Mouse (Mus musculus) ES-E14 (cell line): ENCODE results near the gene Tmem205. TPM values are rescaled to one million over a fixed set of nuclear protein-coding genes. Genes with fewer than 3 reads are reported as not detected.

Experiments
- DNase-seq: peaks from one replicate; pipeline ENCODE4 v3.0.0-alpha.2; 2013; ENCODE audit warnings: low read depth, low spot score
- H3K27ac ChIP-seq: 2 replicates; pipeline ENCODE4 v1.5.1; 2012; ENCODE audit warnings: low read depth, mild to moderate bottlenecking, low read length, moderate library complexity, mixed read lengths; ENCODE audit not compliant: poor library complexity, insufficient read depth, severe bottlenecking
- H3K36me3 ChIP-seq: 2 replicates; pipeline ENCODE4 v1.6.1; 2012; ENCODE audit warnings: mild to moderate bottlenecking, low read length, moderate library complexity, mixed read lengths; ENCODE audit not compliant: control insufficient read depth, poor library complexity, insufficient read depth, severe bottlenecking
- H3K4me1 ChIP-seq, 2 experiments: fragments of 150-350 bp in 1 of 2; sonication (generic) in 1 of 2; 2 replicates each; pipeline ENCODE4 v1.6.1; 2012; ENCODE audit warnings: low read length in 2 of 2, mild to moderate bottlenecking in 1 of 2, mixed read lengths in 1 of 2; ENCODE audit not compliant: control insufficient read depth in 2 of 2, insufficient read depth in 2 of 2, poor library complexity in 1 of 2
- H3K4me3 ChIP-seq, 2 experiments: fragments of 150-350 bp in 1 of 2; sonication (generic) in 1 of 2; 2 replicates each; pipeline ENCODE4 v1.5.1; 2012; ENCODE audit warnings: low read length in 2 of 2, low read depth in 1 of 2, mild to moderate bottlenecking in 1 of 2, mixed read lengths in 1 of 2; ENCODE audit not compliant: insufficient read depth in 1 of 2, poor library complexity in 1 of 2, severe bottlenecking in 1 of 2
- H3K9ac ChIP-seq: 2 replicates; pipeline ENCODE4 v1.6.1; 2012; ENCODE audit warnings: low read depth, mild to moderate bottlenecking, low read length, mixed read lengths; ENCODE audit not compliant: poor library complexity, insufficient read depth, severe bottlenecking
- H3K9me3 ChIP-seq: fragments of 150-350 bp; sonication (generic); 2 replicates; pipeline ENCODE4 v1.6.1; 2012; ENCODE audit warnings: low read depth, mild to moderate bottlenecking, low read length; ENCODE audit not compliant: control insufficient read depth, insufficient read depth
- CHD2 ChIP-seq: IDR thresholded peaks from 2 replicates; pipeline ENCODE4 v1.6.1; 2014; ENCODE audit warnings: mild to moderate bottlenecking, low read depth, low read length, inconsistent platforms
- HCFC1 ChIP-seq: IDR thresholded peaks from 2 replicates; pipeline ENCODE4 v1.6.1; 2012; ENCODE audit warnings: low read length, inconsistent platforms, borderline replicate concordance; ENCODE audit not compliant: insufficient read depth
- MAFK ChIP-seq: IDR thresholded peaks from 2 replicates; pipeline ENCODE4 v1.6.1; 2014; ENCODE audit warnings: mild to moderate bottlenecking, low read depth, low read length, inconsistent platforms; ENCODE audit not compliant: insufficient read depth
- ZC3H11A ChIP-seq: IDR thresholded peaks from 2 replicates; pipeline ENCODE4 v1.6.1; 2012; ENCODE audit warnings: low read depth, mild to moderate bottlenecking, inconsistent platforms, low read length, borderline replicate concordance
- ZNF384 ChIP-seq: IDR thresholded peaks from 2 replicates; pipeline ENCODE4 v1.6.1; 2012; ENCODE audit warnings: low read depth, low read length, inconsistent platforms
- in situ Hi-C, 2 experiments: fragments of 600-800 bp; cut with MboI; formaldehyde crosslinking; loops; one replicate each; pipeline ENCODE4 v1.15.1; 2025; ENCODE audit warnings: low sequenced_read_pairs in 2 of 2, inconsistent platforms in 1 of 2; ENCODE audit not compliant: unreplicated experiment in 2 of 2
- total RNA-seq: library from RNA; depleted of rRNA; stranded (reverse); fragments of 300-350 nt; gene quantifications from 2 replicates; pipeline ENCODE4 v1.2.3, GENCODE M21; 2012

Tmem205 gene
- total RNA-seq, 1 experiment, result 38.1 TPM

DNA sequence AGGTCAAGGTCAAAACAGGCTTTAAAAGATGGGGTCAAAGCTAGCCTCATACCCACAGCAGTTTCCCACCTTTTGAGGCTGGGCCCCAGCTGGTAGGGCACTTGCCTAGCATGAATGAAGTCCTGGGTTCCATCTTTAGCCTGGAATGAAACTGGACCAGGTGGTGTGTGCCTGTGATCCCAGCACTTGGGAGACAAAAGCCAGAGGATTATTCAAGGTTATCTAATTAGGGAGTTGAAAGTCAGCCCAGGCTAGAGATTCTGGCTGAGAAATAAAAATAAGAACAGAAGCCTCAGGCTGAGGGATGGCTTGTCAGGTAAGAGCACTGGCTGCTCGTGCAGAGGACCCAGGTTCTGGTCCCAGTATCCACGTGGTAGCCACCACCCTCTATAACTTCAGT lies 4.7 kb upstream of the Tmem205 start:
- no peaks in the 10 kb centered on the region for H3K9me3 ChIP-seq
- no peak overlapping the region for H3K27ac ChIP-seq
- in situ Hi-C loops, result no loop called here
- H3K4me1 ChIP-seq, result peaks cover 2 to 9% of the 10 kb centered on the region in 2 experiments; a peak in 2 of 4 replicates
- H3K36me3 ChIP-seq, result no peaks in the 10 kb centered on the region; the same call in 1 of the 2 replicates
- no peak overlapping the region for H3K4me3 ChIP-seq
- no peak for DNase-seq
- no peak overlapping the region for H3K9ac ChIP-seq
- TF ChIP-seq HCFC1, result no peak
- TF ChIP-seq MAFK, result no peak

- DNase-seq, result no peak
- no peak overlapping the region for H3K9ac ChIP-seq
- H3K4me3 ChIP-seq, result no peak overlapping the region
- in situ Hi-C loops, result no loop called here
- no peak overlapping the region for H3K27ac ChIP-seq
- no peaks in the 10 kb centered on the region for H3K9me3 ChIP-seq
- H3K36me3 ChIP-seq, result peaks cover 1% of the 10 kb centered on the region; the same call in 1 of the 2 replicates
- TF ChIP-seq HCFC1 (no peak), CHD2 (no peak)
- peaks cover 2 to 12% of the 10 kb centered on the region in 2 experiments; a peak in 1 of 4 replicates for H3K4me1 ChIP-seq
Observed at GRCm38 (mm10) chr9:21929208-21929607, 1.9 kb upstream of the Tmem205 start.

GRCm38 (mm10) chr9:21926784-21927183 lies 572 bp downstream of the Tmem205 start:
- TF ChIP-seq CHD2, result no peak
- no peak for TF ChIP-seq MAFK
- no peak for TF ChIP-seq HCFC1
- no peak for TF ChIP-seq ZNF384
- TF ChIP-seq ZC3H11A, result no peak
- no peak overlapping the region for H3K27ac ChIP-seq

DNA sequence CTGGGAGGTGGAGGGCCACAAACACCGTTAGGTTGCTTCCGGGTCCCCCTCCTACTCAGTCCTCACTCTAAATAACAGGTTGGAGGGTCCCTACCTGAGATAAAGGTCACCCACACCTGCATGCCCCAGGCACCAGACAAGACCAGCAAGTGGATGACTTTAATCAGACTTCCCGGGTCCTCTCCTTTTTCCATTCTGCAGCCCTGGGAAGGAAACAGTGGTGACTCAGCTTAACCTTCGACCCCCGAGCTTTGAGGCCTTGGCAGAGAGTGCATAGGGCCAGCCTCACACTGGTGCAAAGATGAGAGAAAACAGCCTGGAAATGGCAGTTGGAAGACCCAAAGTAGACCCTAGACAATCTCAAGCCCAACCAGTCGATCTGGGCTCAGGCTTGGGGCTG lies 1.2 kb downstream of the Tmem205 start:
- H3K9ac ChIP-seq, result peak overlapping the region; percentile 4; the same call in 1 of the 2 replicates
- H3K4me3 ChIP-seq, result peak overlapping the region in 1 of 2 experiments; percentile 79; a peak in 2 of 4 replicates
- in situ Hi-C loops, result no loop called here
- no peak overlapping the region for H3K27ac ChIP-seq
- DNase-seq, result no peak
- peaks cover 14% of the 10 kb centered on the region; the same call in 1 of the 2 replicates for H3K36me3 ChIP-seq
- no peaks in the 10 kb centered on the region for H3K9me3 ChIP-seq
- peaks cover 0 to 7% of the 10 kb centered on the region in 2 experiments; a peak in 2 of 4 replicates for H3K4me1 ChIP-seq
- TF ChIP-seq HCFC1 (no peak), ZNF384 (no peak), ZC3H11A (no peak), MAFK (no peak), CHD2 (no peak)

More at GRCm38 (mm10) chr9:21926784-21927183, 572 bp downstream of the Tmem205 start:
- Histone ChIP-seq H3K4me3 (peak overlapping the region; percentile 71 to 79), H3K9me3 (no peaks in the 10 kb centered on the region), H3K4me1 (peaks cover 0 to 7% of the 10 kb centered on the region in 2 experiments; a peak in 2 of 4 replicates), H3K36me3 (peaks cover 11% of the 10 kb centered on the region; the same call in 1 of the 2 replicates), H3K9ac (peak overlapping the region; percentile 80)
- in situ Hi-C loops, result no loop called here
- DNase-seq, result no peak

- H3K4me3 ChIP-seq, result no peak overlapping the region
- no peak overlapping the region for H3K27ac ChIP-seq
- TF ChIP-seq ZNF384 (no peak), HCFC1 (no peak), CHD2 (no peak), MAFK (no peak), ZC3H11A (no peak)
- no peak for DNase-seq
- no peaks in the 10 kb centered on the region for H3K9me3 ChIP-seq
- in situ Hi-C loops, result no loop called here
- H3K4me1 ChIP-seq, result peaks cover 0 to 7% of the 10 kb centered on the region in 2 experiments; a peak in 2 of 4 replicates
- H3K9ac ChIP-seq, result no peak overlapping the region
- peaks cover 14% of the 10 kb centered on the region; the same call in 1 of the 2 replicates for H3K36me3 ChIP-seq
Observed at GRCm38 (mm10) chr9:21925506-21925905, 1.9 kb downstream of the Tmem205 start.
